Mouse (Mus musculus): ENCODE results near the gene Olfr1168. TPM values are rescaled to one million over a fixed set of nuclear protein-coding genes. Genes with fewer than 3 reads are reported as not detected.
"Not testable (repeated sequence)": the region's sequence is repeated elsewhere in the genome, so short reads cannot be mapped to it uniquely, and the experiment has no call there.

Gene Olfr1168
- total RNA-seq (2021), result not detected
- long read RNA-seq, experiment 1, result 0 reads
- long read RNA-seq, experiment 2, result 0 reads

GRCm38 (mm10) chr2:88181580-88181979 lies at the start of gene Olfr1168:
TSS of gene Olfr1168 (plus strand) at chr2:88181880.
- DNase-seq (ENCODE audit: low spot score in 2 of 2), result no peak

DNA sequence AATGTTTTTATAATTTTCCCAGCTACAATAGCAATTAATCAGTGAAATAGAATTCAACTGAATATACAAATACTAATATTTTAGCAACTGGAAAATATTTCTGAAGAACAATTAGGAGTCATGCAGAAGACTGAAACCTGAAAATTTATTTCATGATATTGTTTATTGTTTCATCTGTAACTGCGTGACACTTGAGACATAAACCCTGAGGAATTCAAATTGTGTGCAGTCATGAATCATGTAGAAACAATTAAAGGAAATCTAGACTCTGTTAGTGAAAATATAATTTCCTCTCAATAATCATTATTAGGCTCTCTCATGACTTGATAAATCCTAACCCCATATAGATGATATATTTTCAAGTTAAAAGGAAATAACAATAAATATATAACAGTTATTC lies 26.6 kb upstream of the Olfr1168 start, which contains the start of gene Olfr1167:
TSS of gene Olfr1167 (minus strand) at position 101 of the 400 bp plus-strand sequence.
- DNase-seq (ENCODE audit: low spot score in 2 of 2), result not testable (repeated sequence)

DNA sequence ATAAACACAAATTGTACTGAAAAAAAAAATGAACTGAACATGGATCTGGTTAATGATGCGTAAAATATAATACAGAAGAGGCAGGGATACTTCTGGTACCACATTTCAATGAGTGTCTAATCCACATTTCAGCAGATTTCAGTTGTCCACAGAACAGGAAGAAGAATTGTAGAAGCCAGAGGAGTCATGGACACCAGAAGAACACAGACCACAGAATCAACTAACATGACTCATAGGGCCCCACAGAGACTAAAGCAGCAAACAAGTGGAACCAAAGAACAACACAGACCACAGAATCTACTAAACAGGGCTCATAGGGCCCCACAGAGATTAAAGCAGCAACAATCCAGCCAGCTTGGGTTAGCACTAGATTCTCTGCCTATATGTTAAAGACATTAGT lies 39.1 kb downstream of the Olfr1168 start:
- DNase-seq (ENCODE audit: low spot score in 2 of 2), result no peak

DNA sequence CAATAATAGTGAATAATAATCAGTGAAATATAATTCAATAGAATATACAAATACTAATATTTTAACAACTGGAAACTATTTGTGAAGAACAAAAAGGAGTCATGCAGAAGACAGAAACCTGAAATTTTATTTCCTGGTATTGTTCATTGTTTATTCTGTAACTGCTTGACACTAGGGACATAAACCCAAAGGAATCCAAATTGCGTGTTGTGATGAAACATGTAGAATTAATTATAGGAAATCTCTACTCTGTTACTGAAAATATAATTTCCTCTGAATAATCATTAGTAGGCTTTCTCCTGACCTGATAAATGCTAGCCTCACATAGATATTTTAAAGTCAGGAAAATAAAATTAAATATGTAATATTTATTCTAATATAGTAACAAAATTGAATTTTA lies 46.6 kb downstream of the Olfr1168 start, which contains the start of gene Olfr1170:
TSS of gene Olfr1170 (minus strand) at position 101 of the 400 bp plus-strand sequence.
- no peak for DNase-seq (ENCODE audit: low spot score in 2 of 2)

Other genes with a start within 250 kb of the Olfr1168 start
- not detected for gene Olfr1155, start 236.7 kb upstream of the Olfr1168 start, total RNA-seq (2021)
- not detected for gene Olfr1156, start 228.8 kb upstream of the Olfr1168 start, total RNA-seq (2021)
- not detected for gene Olfr1157, start 213.6 kb upstream of the Olfr1168 start, total RNA-seq (2021)
- gene Olfr74, start 207.2 kb upstream of the Olfr1168 start, total RNA-seq (2021), result not detected
- gene Olfr1158, start 191.8 kb upstream of the Olfr1168 start, total RNA-seq (2021), result not detected
- gene Olfr1160, start 173.6 kb upstream of the Olfr1168 start, total RNA-seq (2021), result not detected
- not detected for gene Olfr1161, start 159.1 kb upstream of the Olfr1168 start, total RNA-seq (2021)
- gene Olfr73, start 144.2 kb upstream of the Olfr1168 start, total RNA-seq (2021), result not detected
- gene Olfr1162, start 130.8 kb upstream of the Olfr1168 start, total RNA-seq (2021), result not detected
- not detected for gene Olfr1163, start 110.0 kb upstream of the Olfr1168 start, total RNA-seq (2021)
- not detected for gene Olfr1164, start 87.9 kb upstream of the Olfr1168 start, total RNA-seq (2021)
- gene Olfr1166, start 53.6 kb upstream of the Olfr1168 start, total RNA-seq (2021), result not detected
- not detected for gene Olfr1167, start 26.7 kb upstream of the Olfr1168 start, total RNA-seq (2021)
- gene Olfr1170, start 46.5 kb downstream of the Olfr1168 start, total RNA-seq (2021), result not detected
- not detected for gene Olfr1173, start 98.0 kb downstream of the Olfr1168 start, total RNA-seq (2021)
- gene Olfr1174-ps, start 133.3 kb downstream of the Olfr1168 start, total RNA-seq (2021), result not detected
- not detected for gene Olfr1175-ps, start 145.3 kb downstream of the Olfr1168 start, total RNA-seq (2021)
- not detected for gene Olfr1176, start 154.8 kb downstream of the Olfr1168 start, total RNA-seq (2021)
- gene Olfr1177-ps, start 164.6 kb downstream of the Olfr1168 start, total RNA-seq (2021), result not detected
- gene Olfr1178, start 205.2 kb downstream of the Olfr1168 start, total RNA-seq (2021), result not detected
- gene Olfr1179, start 224.6 kb downstream of the Olfr1168 start, total RNA-seq (2021), result not detected
- not detected for gene Olfr1180, start 237.3 kb downstream of the Olfr1168 start, total RNA-seq (2021)
- not detected for gene Olfr1181, start 244.3 kb downstream of the Olfr1168 start, total RNA-seq (2021)